Mouse (Mus musculus) forebrain, embryonic 15.5 days (tissue): ENCODE measurements at regions not wholly inside any gene's neighbourhood (a gene's known extent, or its start where the extent isn't known, plus 50 kb on each side); places are given as distances from the start of the nearest gene placed in this dataset.

Experiments used
- ATAC-seq: fragments of 200-750 bp; cut with Nextera tagmentation; replicated peaks from 2 replicates; pipeline ENCODE4 v1.8.0; 2017; ENCODE audit warnings: mild to moderate bottlenecking, moderate TSS enrichment, moderate library complexity
- H3K27ac ChIP-seq: fragments of 300-500 bp; sonication (generic); replicated peaks from 2 replicates; pipeline ENCODE4 v1.5.1; 2015; ENCODE audit warnings: mild to moderate bottlenecking, inconsistent platforms
- H3K27me3 ChIP-seq: fragments of 300-500 bp; sonication (generic); 2 replicates; pipeline ENCODE4 v1.6.1; 2015; ENCODE audit warnings: inconsistent platforms
- H3K36me3 ChIP-seq: fragments of 300-500 bp; sonication (generic); 2 replicates; pipeline ENCODE4 v1.6.1; 2015; ENCODE audit warnings: mild to moderate bottlenecking, inconsistent platforms
- H3K4me1 ChIP-seq: fragments of 300-500 bp; sonication (generic); 2 replicates; pipeline ENCODE4 v1.6.1; 2015; ENCODE audit warnings: inconsistent platforms
- H3K4me2 ChIP-seq: fragments of 300-500 bp; sonication (generic); replicated peaks from 2 replicates; pipeline ENCODE4 v1.6.1; 2015; ENCODE audit warnings: mild to moderate bottlenecking, inconsistent platforms
- H3K4me3 ChIP-seq: fragments of 300-500 bp; sonication (generic); 2 replicates; pipeline ENCODE4 v1.5.1; 2015; ENCODE audit warnings: mild to moderate bottlenecking, inconsistent platforms
- H3K9ac ChIP-seq: fragments of 300-500 bp; sonication (generic); replicated peaks from 2 replicates; pipeline ENCODE4 v1.6.1; 2015; ENCODE audit warnings: mild to moderate bottlenecking, inconsistent platforms
- H3K9me3 ChIP-seq: fragments of 300-500 bp; sonication (generic); 2 replicates; pipeline ENCODE4 v1.6.1; 2016; ENCODE audit warnings: inconsistent platforms
- WGBS: fragments of 180-500 bp; shearing (Covaris S2); methylation state at CpG from one replicate; pipeline ENCODE4 v1.1.7; 2015; ENCODE audit warnings: mixed read lengths; 5-methylcytosine and 5-hydroxymethylcytosine counted together

DNA sequence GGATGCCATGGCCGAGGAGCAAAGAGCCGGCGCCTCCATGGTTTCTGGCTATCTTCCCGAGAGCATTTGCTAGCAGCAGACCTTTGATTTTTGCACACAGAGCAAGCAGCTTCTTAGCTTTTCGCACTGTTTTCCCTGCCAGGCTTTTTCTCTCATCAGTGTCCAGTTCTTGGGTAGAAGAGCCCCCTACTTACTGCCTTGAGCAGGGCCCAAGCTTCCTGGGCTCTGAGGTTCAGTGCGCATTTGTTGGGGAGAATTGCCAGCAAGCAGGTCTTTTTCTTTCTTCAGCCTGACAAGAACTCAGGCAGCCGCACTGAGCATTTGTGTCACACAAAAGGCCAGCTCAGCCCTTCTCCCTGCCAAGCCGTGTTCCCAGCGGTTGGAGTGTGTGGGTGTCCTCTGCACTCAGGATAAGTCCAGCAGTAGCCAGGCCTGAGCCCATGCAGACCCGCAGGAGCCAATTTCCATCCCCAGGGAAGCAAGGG, 565.2 kb upstream of the Adam5 start:
- peaks cover 36% of the 10 kb centered on the region for H3K4me1 ChIP-seq
- H3K27me3 ChIP-seq, result no peaks in the 10 kb centered on the region
- peak overlapping the region; percentile 66 for H3K27ac ChIP-seq
- 16% methylated on average over 10 of the region's 10 CpGs for WGBS
- H3K4me3 ChIP-seq, result no peak overlapping the region
- ATAC-seq, result peak; percentile 65
- peak overlapping the region; percentile 19; the same call in 1 of the 2 replicates for H3K9ac ChIP-seq
- peak overlapping the region; percentile 19; the same call in 1 of the 2 replicates for H3K4me2 ChIP-seq
- no peaks in the 10 kb centered on the region for H3K36me3 ChIP-seq
- no peaks in the 10 kb centered on the region for H3K9me3 ChIP-seq

DNA sequence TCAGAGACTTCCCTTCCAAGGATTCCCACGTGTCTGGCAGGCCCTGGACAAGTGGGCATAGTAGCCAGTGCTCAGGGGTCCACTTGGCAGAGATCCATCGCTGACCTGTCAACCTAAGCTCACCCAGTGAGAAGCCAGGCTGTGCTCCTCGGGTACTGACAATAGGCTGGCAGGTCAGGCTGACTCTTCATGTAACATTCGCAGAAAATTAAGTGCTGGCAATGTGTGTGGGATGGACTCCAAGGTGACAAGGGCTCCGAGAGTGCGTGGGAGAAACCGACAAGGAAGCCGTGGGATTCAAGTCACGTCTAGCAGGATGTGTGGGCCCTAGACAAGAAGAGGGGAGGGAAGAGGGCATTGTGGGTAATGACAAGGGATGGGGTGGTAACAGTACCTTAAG, 564.6 kb upstream of the Adam5 start:
- Histone ChIP-seq H3K4me3 (no peak overlapping the region), H3K9me3 (no peaks in the 10 kb centered on the region), H3K4me2 (peak overlapping the region; percentile 19; the same call in 1 of the 2 replicates), H3K4me1 (peaks cover 36% of the 10 kb centered on the region), H3K27me3 (no peaks in the 10 kb centered on the region), H3K9ac (no peak overlapping the region), H3K27ac (peak overlapping the region; percentile 66), H3K36me3 (no peaks in the 10 kb centered on the region)
- 49% methylated on average over 9 of the region's 9 CpGs for WGBS
- no peak for ATAC-seq

DNA sequence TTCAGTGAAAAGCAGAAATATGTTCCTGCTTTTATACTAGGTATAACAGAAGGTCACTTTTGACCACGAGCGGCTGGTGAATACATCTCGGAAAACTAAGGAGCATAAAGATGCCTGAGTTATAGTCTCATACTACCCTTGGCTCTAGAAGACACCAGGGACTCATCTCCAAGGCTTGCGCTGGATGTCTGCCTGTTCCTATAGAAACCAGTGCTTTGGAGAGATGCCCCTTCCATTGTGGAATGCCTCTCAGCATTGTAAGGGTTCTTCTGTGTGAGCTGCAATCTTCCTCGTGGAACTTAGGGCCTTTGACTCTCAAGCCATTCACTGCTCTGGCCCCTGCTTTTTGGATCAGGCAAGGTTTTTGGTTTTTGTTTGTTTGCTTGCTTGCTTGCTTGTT, 561.0 kb upstream of the Adam5 start:
- Histone ChIP-seq H3K36me3 (no peaks in the 10 kb centered on the region), H3K9me3 (no peaks in the 10 kb centered on the region), H3K9ac (no peak overlapping the region), H3K4me1 (peaks cover 16% of the 10 kb centered on the region), H3K4me3 (no peak overlapping the region), H3K4me2 (no peak overlapping the region), H3K27me3 (no peaks in the 10 kb centered on the region), H3K27ac (no peak overlapping the region)
- 78% methylated on average over 5 of the region's 5 CpGs for WGBS
- ATAC-seq, result no peak

DNA sequence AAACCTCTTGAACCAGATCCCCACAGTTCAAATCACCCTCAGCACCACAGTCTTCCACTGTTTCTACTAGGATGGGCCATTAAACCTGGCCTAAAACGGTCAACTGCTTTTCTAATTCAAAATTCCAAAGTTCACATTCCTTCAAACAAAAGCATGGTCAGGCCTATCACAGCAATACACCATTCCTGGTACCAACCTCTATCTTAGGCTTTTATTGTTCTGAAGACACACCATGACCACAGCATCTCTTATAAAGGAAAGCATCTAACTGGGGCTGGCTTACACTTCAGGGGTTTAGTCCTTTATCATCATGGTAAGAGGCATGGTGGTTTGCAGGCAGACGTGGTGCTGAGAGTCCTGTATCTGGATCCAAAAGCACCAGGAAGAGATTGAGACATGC, 560.4 kb upstream of the Adam5 start:
- Histone ChIP-seq H3K4me3 (no peak overlapping the region), H3K36me3 (no peaks in the 10 kb centered on the region), H3K4me2 (no peak overlapping the region), H3K27me3 (no peaks in the 10 kb centered on the region), H3K9me3 (no peaks in the 10 kb centered on the region), H3K9ac (no peak overlapping the region), H3K27ac (no peak overlapping the region), H3K4me1 (peaks cover 10% of the 10 kb centered on the region)
- ATAC-seq, result no peak
- 85% methylated on average over 2 of the region's 2 CpGs for WGBS

DNA sequence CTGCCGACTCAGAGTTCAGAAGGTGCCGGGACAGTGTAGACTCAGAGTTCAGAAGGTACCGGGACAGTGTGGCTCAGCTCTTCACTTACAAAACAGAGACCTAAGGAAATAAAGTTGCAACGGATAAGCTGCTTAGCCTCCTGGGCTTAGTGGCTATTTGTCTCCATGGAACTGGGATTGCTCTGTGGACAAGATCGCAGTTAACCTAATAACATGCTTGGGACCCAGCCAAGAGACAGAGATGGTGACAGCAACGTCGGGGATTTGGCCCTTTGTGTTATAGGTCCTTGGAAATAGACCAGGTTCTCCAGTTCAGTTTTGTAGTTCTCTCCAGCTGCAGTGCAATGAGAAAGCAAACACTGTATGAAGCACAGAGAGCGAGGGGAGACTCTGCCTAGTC, 549.1 kb upstream of the Adam5 start:
- Histone ChIP-seq H3K4me1 (peaks cover 12% of the 10 kb centered on the region), H3K36me3 (no peaks in the 10 kb centered on the region), H3K27ac (no peak overlapping the region), H3K27me3 (no peaks in the 10 kb centered on the region), H3K4me3 (no peak overlapping the region), H3K4me2 (no peak overlapping the region), H3K9ac (no peak overlapping the region), H3K9me3 (no peaks in the 10 kb centered on the region)
- WGBS, result 48% methylated on average over 8 of the region's 8 CpGs
- no peak for ATAC-seq

DNA sequence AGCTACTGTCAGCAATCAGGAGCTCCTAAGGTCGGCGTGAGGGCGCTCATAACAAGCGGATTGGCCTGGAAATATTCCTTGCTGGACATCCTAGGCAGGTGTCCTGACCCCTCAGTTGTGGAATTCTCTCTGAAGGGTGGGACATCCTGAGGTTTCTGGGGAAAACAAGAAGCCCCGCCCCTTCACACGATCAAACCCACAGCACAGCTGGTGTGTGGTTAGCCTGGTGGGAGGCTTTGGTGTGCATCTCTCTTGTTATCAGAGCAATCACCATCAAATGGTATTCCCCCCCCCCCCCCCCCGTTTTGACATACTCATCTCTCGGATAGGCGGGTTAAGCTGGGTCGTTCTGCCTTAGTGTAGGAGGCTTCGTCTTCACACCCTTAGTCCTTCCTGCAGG, 546.8 kb upstream of the Adam5 start:
- Histone ChIP-seq H3K36me3 (no peaks in the 10 kb centered on the region), H3K27ac (no peak overlapping the region), H3K9ac (no peak overlapping the region), H3K4me1 (peaks cover 23% of the 10 kb centered on the region), H3K4me2 (no peak overlapping the region), H3K4me3 (no peak overlapping the region), H3K27me3 (no peaks in the 10 kb centered on the region), H3K9me3 (no peaks in the 10 kb centered on the region)
- no peak for ATAC-seq
- WGBS, result 49% methylated on average over 11 of the region's 11 CpGs

DNA sequence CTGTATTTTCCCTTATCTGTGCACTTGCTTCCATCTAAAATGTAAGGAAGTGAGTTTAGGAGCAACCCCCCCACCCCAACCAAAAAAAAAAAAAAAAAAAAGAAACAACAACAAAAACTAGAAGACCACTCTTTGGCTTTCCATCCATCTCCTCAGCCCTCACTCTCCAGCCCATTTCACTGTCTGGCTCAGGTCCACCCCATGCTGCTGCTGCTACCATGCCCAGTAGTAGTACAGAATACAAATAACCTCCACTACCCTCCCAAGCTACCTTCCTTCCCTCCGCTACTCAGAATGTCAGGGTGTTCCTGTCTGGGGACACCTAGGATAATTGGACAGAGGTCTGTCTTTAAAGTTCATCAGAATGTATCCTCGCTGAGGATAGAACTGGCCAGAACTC, 545.2 kb upstream of the Adam5 start:
- Histone ChIP-seq H3K27me3 (no peaks in the 10 kb centered on the region), H3K4me2 (no peak overlapping the region), H3K9ac (no peak overlapping the region), H3K36me3 (no peaks in the 10 kb centered on the region), H3K4me1 (peaks cover 23% of the 10 kb centered on the region), H3K9me3 (no peaks in the 10 kb centered on the region), H3K4me3 (no peak overlapping the region), H3K27ac (no peak overlapping the region)
- no peak for ATAC-seq
- WGBS, result 83% methylated on average over 2 of the region's 2 CpGs

DNA sequence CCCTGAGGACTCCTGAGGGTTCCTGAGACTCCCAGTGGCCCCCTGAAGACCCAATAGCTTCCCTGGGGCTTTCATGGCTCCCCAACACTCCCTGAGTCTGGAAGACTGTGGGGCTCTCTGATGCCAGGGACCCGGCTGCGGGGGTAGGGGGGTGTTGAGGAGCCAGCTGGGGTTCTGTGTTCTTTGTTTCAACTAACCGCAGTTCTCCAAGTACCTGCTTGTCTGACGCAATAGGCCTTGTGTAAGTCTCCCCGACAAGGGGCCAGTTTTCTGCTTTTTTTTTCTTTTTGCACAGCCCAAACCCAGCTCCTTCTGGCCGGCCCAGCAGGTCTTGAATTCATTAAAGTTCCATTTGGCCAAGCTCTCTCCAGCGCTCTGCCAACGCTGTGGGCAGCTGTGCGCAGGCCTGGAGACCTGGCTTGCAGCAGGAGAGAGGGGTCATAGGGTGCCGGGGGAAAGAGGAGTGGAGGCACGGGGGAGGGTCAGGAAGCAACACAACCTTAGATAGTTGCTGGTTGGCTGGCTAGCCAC, 544.5 kb upstream of the Adam5 start:
- Histone ChIP-seq H3K36me3 (no peaks in the 10 kb centered on the region), H3K27me3 (no peaks in the 10 kb centered on the region), H3K4me1 (peaks cover 23% of the 10 kb centered on the region), H3K4me3 (no peak overlapping the region), H3K4me2 (peak overlapping the region; percentile 32), H3K9me3 (no peaks in the 10 kb centered on the region), H3K27ac (peak overlapping the region; percentile 76), H3K9ac (0 out of 2 replicates have a peak overlapping the region, but pooled peaks have one; percentile 22)
- ATAC-seq, result peak; percentile 79
- under 1% methylated on average over 11 of the region's 11 CpGs for WGBS

DNA sequence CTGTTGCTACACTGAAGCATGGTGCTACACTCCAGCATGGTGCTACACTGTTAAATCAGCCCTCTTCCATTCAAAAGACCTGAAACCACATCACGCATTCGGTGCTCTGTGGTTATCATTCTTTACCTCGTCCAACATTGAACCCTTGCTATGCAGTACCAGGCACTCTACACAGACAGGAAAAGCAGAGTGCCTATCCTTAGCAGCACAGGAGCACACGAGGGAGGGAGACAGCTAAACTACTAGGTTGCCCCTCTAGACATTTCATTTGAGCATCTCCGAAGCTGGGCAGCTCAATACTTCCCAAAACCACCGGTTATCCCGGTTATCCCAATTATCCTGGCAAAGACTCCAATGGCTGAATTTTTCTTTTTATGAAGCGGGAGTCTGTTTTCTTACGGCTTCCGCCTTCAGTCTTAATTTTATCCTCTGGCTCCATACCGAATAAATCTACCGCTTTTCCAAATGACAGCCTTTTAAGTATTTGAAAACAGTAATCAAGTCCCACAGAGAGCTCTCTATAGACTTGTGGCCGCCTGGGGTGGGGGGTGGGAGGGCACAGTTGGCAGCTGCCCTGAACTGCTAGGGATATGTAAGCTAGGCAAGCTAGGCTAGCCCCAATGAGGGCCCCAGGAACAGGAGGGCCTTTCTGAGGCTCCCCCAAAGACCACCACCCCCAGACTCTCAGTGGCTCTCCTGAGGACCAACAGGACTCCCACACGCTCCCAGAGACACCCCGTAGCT, 543.8 kb upstream of the Adam5 start:
- Histone ChIP-seq H3K27ac (peak overlapping the region; percentile 76), H3K4me2 (peak overlapping the region; percentile 32), H3K36me3 (no peaks in the 10 kb centered on the region), H3K9ac (0 out of 2 replicates have a peak overlapping the region, but pooled peaks have one; percentile 22), H3K27me3 (no peaks in the 10 kb centered on the region), H3K4me3 (no peak overlapping the region), H3K9me3 (no peaks in the 10 kb centered on the region), H3K4me1 (peaks cover 18% of the 10 kb centered on the region)
- ATAC-seq, result peak; percentile 75
- WGBS, result 14% methylated on average over 15 of the region's 15 CpGs

DNA sequence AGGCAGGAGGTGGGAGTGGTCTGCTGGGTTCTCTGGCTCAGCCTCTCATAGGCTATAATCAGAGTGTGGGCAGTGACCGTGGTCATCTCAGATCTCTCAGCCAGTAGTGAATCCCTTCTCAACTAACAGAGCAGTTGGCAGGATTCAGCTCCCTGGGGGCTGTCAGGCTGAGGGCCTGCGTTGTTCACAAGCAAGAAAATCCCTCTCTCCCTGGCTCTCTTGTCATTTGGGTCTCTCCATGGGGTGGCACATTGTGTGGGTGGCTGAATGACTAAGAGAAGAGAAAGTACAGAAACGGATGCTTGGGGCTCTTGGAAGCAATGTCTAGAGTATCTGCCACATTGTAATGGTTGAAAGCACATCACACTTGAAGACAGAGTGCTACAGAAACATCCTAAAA, 542.0 kb upstream of the Adam5 start:
- Histone ChIP-seq H3K4me1 (peaks cover 18% of the 10 kb centered on the region), H3K36me3 (no peaks in the 10 kb centered on the region), H3K27me3 (no peaks in the 10 kb centered on the region), H3K9ac (no peak overlapping the region), H3K4me2 (no peak overlapping the region), H3K9me3 (no peaks in the 10 kb centered on the region), H3K27ac (no peak overlapping the region), H3K4me3 (no peak overlapping the region)
- no peak for ATAC-seq
- 32% methylated on average over 3 of the region's 3 CpGs for WGBS

DNA sequence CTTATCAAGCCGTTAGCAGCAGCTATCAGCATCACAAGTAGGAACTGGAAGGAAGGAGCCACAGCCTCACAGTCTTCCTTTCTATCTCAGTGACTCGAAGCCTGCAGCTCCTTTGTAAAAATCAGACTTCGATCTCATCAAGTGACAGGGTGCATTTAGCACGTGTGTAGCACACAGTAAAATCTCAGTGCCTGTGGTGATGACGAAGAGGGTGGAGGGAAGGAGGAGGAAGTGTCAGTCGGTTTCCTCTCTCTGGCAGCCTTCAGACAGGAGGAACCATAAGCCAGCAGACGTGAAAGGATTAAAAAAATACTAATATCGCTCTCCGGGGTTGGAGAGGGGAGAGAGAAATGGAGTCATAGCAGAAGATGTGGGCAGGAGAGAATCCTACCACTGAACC, 538.5 kb upstream of the Adam5 start:
- H3K36me3 ChIP-seq, result no peaks in the 10 kb centered on the region
- no peak overlapping the region for H3K9ac ChIP-seq
- WGBS, result 69% methylated on average over 9 of the region's 9 CpGs
- H3K4me2 ChIP-seq, result no peak overlapping the region
- H3K27ac ChIP-seq, result no peak overlapping the region
- ATAC-seq, result no peak
- no peaks in the 10 kb centered on the region for H3K27me3 ChIP-seq
- no peak overlapping the region for H3K4me3 ChIP-seq
- no peaks in the 10 kb centered on the region for H3K9me3 ChIP-seq
- H3K4me1 ChIP-seq, result peaks cover 5% of the 10 kb centered on the region

DNA sequence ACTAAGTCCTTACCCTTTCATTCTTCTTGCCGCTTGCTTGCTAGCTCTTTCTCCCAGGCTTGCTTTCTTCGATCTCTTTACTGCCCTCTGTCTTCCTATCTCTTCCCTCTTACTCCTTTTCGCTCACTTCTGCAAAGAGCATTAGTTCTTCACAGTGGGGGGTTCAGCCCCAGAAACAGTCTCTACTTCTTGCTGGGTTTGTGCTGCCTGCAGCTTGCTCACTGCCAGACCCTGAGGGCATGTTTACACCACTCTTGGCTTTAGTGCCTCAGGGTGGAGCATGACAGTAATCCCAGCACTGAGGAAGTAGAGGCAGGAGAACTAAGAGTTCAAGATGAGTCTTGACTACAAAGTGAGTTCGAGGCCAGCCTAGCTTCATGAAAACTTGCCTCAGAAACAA, 538.0 kb upstream of the Adam5 start:
- H3K27ac ChIP-seq, result no peak overlapping the region

More for the DNA sequence above, 538.0 kb upstream of the Adam5 start:
- H3K36me3 ChIP-seq, result no peaks in the 10 kb centered on the region
- no peak for ATAC-seq
- H3K4me1 ChIP-seq, result no peaks in the 10 kb centered on the region
- 60% methylated on average over 4 of the region's 4 CpGs for WGBS
- no peak overlapping the region for H3K4me2 ChIP-seq
- H3K4me3 ChIP-seq, result no peak overlapping the region
- H3K9me3 ChIP-seq, result no peaks in the 10 kb centered on the region
- H3K9ac ChIP-seq, result no peak overlapping the region
- H3K27me3 ChIP-seq, result no peaks in the 10 kb centered on the region
